Mouse (Mus musculus) ES-E14 (cell line): ENCODE data around the gene Ube2i. TPM values are rescaled to one million over a fixed set of nuclear protein-coding genes. Genes with fewer than 3 reads are reported as not detected.

Experiments used
- DNase-seq: peaks from one replicate; pipeline ENCODE4 v3.0.0-alpha.2; 2013; ENCODE audit warnings: low read depth, low spot score
- H3K27ac ChIP-seq: 2 replicates; pipeline ENCODE4 v1.5.1; 2012; ENCODE audit warnings: low read depth, mild to moderate bottlenecking, low read length, moderate library complexity, mixed read lengths; ENCODE audit not compliant: poor library complexity, insufficient read depth, severe bottlenecking
- H3K36me3 ChIP-seq: 2 replicates; pipeline ENCODE4 v1.6.1; 2012; ENCODE audit warnings: mild to moderate bottlenecking, low read length, moderate library complexity, mixed read lengths; ENCODE audit not compliant: control insufficient read depth, poor library complexity, insufficient read depth, severe bottlenecking
- H3K4me1 ChIP-seq, 2 experiments: fragments of 150-350 bp in 1 of 2; sonication (generic) in 1 of 2; 2 replicates each; pipeline ENCODE4 v1.6.1; 2012; ENCODE audit warnings: low read length in 2 of 2, mild to moderate bottlenecking in 1 of 2, mixed read lengths in 1 of 2; ENCODE audit not compliant: control insufficient read depth in 2 of 2, insufficient read depth in 2 of 2, poor library complexity in 1 of 2
- H3K4me3 ChIP-seq, 2 experiments: fragments of 150-350 bp in 1 of 2; sonication (generic) in 1 of 2; 2 replicates each; pipeline ENCODE4 v1.5.1; 2012; ENCODE audit warnings: low read length in 2 of 2, low read depth in 1 of 2, mild to moderate bottlenecking in 1 of 2, mixed read lengths in 1 of 2; ENCODE audit not compliant: insufficient read depth in 1 of 2, poor library complexity in 1 of 2, severe bottlenecking in 1 of 2
- H3K9ac ChIP-seq: 2 replicates; pipeline ENCODE4 v1.6.1; 2012; ENCODE audit warnings: low read depth, mild to moderate bottlenecking, low read length, mixed read lengths; ENCODE audit not compliant: poor library complexity, insufficient read depth, severe bottlenecking
- H3K9me3 ChIP-seq: fragments of 150-350 bp; sonication (generic); 2 replicates; pipeline ENCODE4 v1.6.1; 2012; ENCODE audit warnings: low read depth, mild to moderate bottlenecking, low read length; ENCODE audit not compliant: control insufficient read depth, insufficient read depth
- CHD2 ChIP-seq: IDR thresholded peaks from 2 replicates; pipeline ENCODE4 v1.6.1; 2014; ENCODE audit warnings: mild to moderate bottlenecking, low read depth, low read length, inconsistent platforms
- HCFC1 ChIP-seq: IDR thresholded peaks from 2 replicates; pipeline ENCODE4 v1.6.1; 2012; ENCODE audit warnings: low read length, inconsistent platforms, borderline replicate concordance; ENCODE audit not compliant: insufficient read depth
- MAFK ChIP-seq: IDR thresholded peaks from 2 replicates; pipeline ENCODE4 v1.6.1; 2014; ENCODE audit warnings: mild to moderate bottlenecking, low read depth, low read length, inconsistent platforms; ENCODE audit not compliant: insufficient read depth
- ZC3H11A ChIP-seq: IDR thresholded peaks from 2 replicates; pipeline ENCODE4 v1.6.1; 2012; ENCODE audit warnings: low read depth, mild to moderate bottlenecking, inconsistent platforms, low read length, borderline replicate concordance
- ZNF384 ChIP-seq: IDR thresholded peaks from 2 replicates; pipeline ENCODE4 v1.6.1; 2012; ENCODE audit warnings: low read depth, low read length, inconsistent platforms
- in situ Hi-C, 2 experiments: fragments of 600-800 bp; cut with MboI; formaldehyde crosslinking; loops; one replicate each; pipeline ENCODE4 v1.15.1; 2025; ENCODE audit warnings: low sequenced_read_pairs in 2 of 2, inconsistent platforms in 1 of 2; ENCODE audit not compliant: unreplicated experiment in 2 of 2
- total RNA-seq: library from RNA; depleted of rRNA; stranded (reverse); fragments of 300-350 nt; gene quantifications from 2 replicates; pipeline ENCODE4 v1.2.3, GENCODE M21; 2012; rRNA removed

The Ube2i gene
- total RNA-seq, 1 experiment = 443 TPM

DNA sequence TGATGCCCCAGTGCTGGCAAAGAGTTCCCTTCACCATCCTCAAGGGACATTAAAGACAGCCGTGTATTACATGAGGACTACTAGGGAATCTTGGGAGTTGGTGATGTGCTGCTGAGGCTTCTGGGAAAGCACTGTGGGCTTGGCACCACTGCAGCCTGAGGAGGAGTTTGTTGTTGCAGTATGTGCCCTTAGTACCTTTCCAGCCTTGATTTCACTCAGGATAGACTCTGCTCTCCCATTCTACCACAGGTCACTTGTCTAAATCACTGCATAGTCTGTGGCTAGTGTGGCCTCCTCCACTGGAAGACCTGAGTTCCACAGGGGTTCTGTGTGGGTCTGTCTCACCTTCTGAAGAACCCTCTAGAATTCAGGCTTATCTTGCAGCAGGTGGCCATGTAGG, 53.7 kb downstream of the Ube2i start:
- Histone ChIP-seq H3K4me1 (peaks cover 2 to 8% of the 10 kb centered on the region in 2 experiments; a peak in 1 of 4 replicates), H3K27ac (no peak overlapping the region), H3K9me3 (no peaks in the 10 kb centered on the region), H3K9ac (no peak overlapping the region), H3K4me3 (no peak overlapping the region), H3K36me3 (peaks cover 6% of the 10 kb centered on the region; the same call in 1 of the 2 replicates)
- TF ChIP-seq HCFC1 (no peak), ZNF384 (no peak), ZC3H11A (no peak), CHD2 (no peak), MAFK (no peak)
- in situ Hi-C loops = no loop called here
- DNase-seq = no peak

DNA sequence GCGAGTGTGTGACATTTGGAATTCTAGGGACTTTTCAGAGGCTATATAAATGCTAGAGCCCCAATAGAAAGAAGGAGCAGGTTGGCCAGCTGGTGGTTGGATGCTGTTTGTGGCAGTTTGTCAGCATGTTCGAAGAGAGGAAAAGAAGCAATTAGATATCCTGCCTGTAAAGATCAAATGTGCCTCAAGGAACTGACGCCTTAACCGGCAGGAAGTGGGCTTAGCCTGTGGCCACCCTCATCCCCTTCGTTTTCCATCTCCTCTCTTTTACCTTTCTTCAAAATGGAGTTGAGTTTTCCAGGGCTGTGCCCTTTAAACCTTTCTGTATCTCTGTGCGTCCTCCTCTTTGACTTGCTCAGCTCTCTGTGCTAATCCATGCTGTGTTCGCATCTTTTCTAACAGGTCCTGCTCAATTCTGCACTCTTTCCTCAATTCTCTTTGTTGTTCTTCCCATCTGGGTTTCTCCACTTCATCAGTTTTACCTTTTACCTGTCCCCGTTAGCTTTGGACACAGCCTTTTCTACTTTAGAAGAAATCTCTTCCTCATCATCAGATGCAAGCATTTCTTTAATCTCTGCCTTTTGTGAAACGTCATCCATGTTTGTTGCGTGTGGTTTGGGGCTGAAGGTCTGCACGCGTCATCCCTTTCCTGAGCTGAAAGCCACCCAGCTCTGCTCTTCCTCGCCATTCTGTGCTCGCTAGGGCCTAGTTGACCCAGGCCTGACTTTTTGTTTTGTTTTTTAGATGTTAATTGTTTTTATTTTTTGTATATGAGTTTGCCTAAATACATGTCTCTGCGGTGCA, 54.7 kb downstream of the Ube2i start:
- H3K36me3 ChIP-seq = peaks cover 4% of the 10 kb centered on the region; the same call in 1 of the 2 replicates
- in situ Hi-C loops = no loop called here

DNA sequence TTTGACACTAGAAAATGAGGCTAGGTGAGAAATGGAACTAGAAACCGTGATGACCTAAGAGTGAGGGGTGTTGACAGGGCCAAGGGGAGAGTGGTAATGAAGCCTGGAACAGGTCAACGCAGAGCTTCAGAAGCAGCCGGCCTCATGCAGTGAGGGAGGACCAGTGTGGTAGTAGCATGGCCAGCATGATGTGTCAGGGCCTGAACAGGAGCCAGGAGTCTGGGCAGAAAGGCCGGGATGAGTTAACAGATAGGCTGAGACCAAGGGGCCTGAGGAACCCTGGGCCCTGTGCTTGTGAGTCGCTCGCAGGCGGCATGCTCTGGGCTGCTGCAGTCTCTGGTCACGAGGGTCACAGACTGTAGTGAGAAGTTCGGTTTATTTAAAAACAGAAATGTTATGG, 55.5 kb downstream of the Ube2i start:
- H3K9me3 ChIP-seq = no peaks in the 10 kb centered on the region
- H3K9ac ChIP-seq = no peak overlapping the region
- peaks cover 6% of the 10 kb centered on the region; the same call in 1 of the 2 replicates for H3K36me3 ChIP-seq
- DNase-seq = no peak
- in situ Hi-C loops = no loop called here
- TF ChIP-seq ZC3H11A = no peak
- TF ChIP-seq CHD2 = no peak
- TF ChIP-seq MAFK = no peak
- TF ChIP-seq HCFC1 = no peak
- no peak for TF ChIP-seq ZNF384
- H3K4me3 ChIP-seq = no peak overlapping the region
- H3K4me1 ChIP-seq = peaks cover 2 to 8% of the 10 kb centered on the region in 2 experiments; a peak in 1 of 4 replicates
- no peak overlapping the region for H3K27ac ChIP-seq

More for the DNA sequence above, 54.7 kb downstream of the Ube2i start:
- no peak overlapping the region for H3K27ac ChIP-seq
- H3K9ac ChIP-seq = no peak overlapping the region
- no peaks in the 10 kb centered on the region for H3K9me3 ChIP-seq
- DNase-seq = no peak
- no peak overlapping the region for H3K4me3 ChIP-seq
- TF ChIP-seq CHD2 = no peak
- no peak for TF ChIP-seq ZNF384
- H3K4me1 ChIP-seq = peaks cover 2 to 8% of the 10 kb centered on the region in 2 experiments; a peak in 1 of 4 replicates

DNA sequence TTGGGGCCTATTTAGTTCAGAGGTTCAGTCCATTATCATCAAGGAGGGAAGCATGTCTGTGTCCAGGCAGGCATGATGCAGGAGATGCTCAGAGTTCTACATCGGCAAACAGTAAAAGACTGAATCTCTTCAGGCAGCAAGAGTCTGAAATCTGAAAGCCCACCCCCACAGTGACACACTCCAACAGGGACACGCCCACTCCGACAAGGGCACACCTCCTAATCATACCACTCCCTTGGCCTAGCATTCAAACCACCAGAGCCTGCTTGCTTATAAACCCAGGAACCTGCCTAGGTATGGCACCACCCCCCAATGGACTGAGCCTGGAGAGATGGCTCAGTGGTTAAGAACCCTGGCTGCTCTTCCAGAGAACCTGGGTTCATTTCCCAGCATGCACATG, 59.0 kb downstream of the Ube2i start:
- peaks cover 18% of the 10 kb centered on the region; the same call in 1 of the 2 replicates for H3K36me3 ChIP-seq
- TF ChIP-seq CHD2 (no peak), ZC3H11A (no peak), MAFK (no peak), HCFC1 (no peak), ZNF384 (no peak)
- H3K4me1 ChIP-seq = no peaks in the 10 kb centered on the region
- DNase-seq = no peak
- in situ Hi-C loops = no loop called here
- no peaks in the 10 kb centered on the region for H3K9me3 ChIP-seq
- no peak overlapping the region for H3K27ac ChIP-seq
- H3K4me3 ChIP-seq = no peak overlapping the region
- no peak overlapping the region for H3K9ac ChIP-seq

Other genes with a start within 250 kb of the Ube2i start
- gene Tmem204, start 191.0 kb downstream of the Ube2i start, total RNA-seq = 0.32 and 0.62 TPM in 2 replicates
- gene Telo2, start 158.7 kb downstream of the Ube2i start, total RNA-seq = 34.2 and 47.3 TPM in 2 replicates
- not detected in 2 replicates for gene Ptx4, start 153.9 kb downstream of the Ube2i start, total RNA-seq
- gene Clcn7, start 141.2 kb downstream of the Ube2i start, total RNA-seq = 35.0 and 62.4 TPM in 2 replicates
- 0.18 and 0.32 TPM in 2 replicates for gene Ccdc154, start 112.2 kb downstream of the Ube2i start, total RNA-seq
- not detected in 2 replicates for gene Gm38655, start 99.2 kb downstream of the Ube2i start, total RNA-seq
- 22.8 and 25.5 TPM in 2 replicates for gene BC003965, start 90.1 kb downstream of the Ube2i start, total RNA-seq
- 12.4 and 14.8 TPM in 2 replicates for gene Unkl, start 86.2 kb downstream of the Ube2i start, total RNA-seq
- gene Gnptg, start 34.5 kb downstream of the Ube2i start, total RNA-seq = 17.3 and 28.5 TPM in 2 replicates
- 32.3 and 34.9 TPM in 2 replicates for gene Tsr3, start 34.5 kb downstream of the Ube2i start, total RNA-seq
- 1.4 and 1.9 TPM in 2 replicates for gene Baiap3, start 18.3 kb downstream of the Ube2i start, total RNA-seq
- not detected in 2 replicates for gene Prss34, start 23.8 kb upstream of the Ube2i start, total RNA-seq
- gene Prss28, start 34.0 kb upstream of the Ube2i start, total RNA-seq = not detected in 2 replicates
- gene Prss29, start 44.0 kb upstream of the Ube2i start, total RNA-seq = not detected in 2 replicates
- gene Tpsab1, start 70.9 kb upstream of the Ube2i start, total RNA-seq = not detected in 2 replicates
- gene Tpsb2, start 91.7 kb upstream of the Ube2i start, total RNA-seq = not detected in 2 replicates
- gene Tpsg1, start 94.7 kb upstream of the Ube2i start, total RNA-seq = not detected in 2 replicates
- gene Cacna1h, start 159.2 kb upstream of the Ube2i start, total RNA-seq = 2.1 and 5.3 TPM in 2 replicates
- gene Tekt4, start 180.0 kb upstream of the Ube2i start, total RNA-seq = 0.16 TPM in 1 of 2 replicates, not detected in the other
- 0.95 and 1.3 TPM in 2 replicates for gene Sstr5, start 222.7 kb upstream of the Ube2i start, total RNA-seq